Mouse (Mus musculus): ENCODE data around the gene Mcam. TPM values are rescaled to one million over a fixed set of nuclear protein-coding genes. Genes with fewer than 3 reads are reported as not detected.

Gene Mcam
- total RNA-seq (2023), result 1.5 TPM

DNA sequence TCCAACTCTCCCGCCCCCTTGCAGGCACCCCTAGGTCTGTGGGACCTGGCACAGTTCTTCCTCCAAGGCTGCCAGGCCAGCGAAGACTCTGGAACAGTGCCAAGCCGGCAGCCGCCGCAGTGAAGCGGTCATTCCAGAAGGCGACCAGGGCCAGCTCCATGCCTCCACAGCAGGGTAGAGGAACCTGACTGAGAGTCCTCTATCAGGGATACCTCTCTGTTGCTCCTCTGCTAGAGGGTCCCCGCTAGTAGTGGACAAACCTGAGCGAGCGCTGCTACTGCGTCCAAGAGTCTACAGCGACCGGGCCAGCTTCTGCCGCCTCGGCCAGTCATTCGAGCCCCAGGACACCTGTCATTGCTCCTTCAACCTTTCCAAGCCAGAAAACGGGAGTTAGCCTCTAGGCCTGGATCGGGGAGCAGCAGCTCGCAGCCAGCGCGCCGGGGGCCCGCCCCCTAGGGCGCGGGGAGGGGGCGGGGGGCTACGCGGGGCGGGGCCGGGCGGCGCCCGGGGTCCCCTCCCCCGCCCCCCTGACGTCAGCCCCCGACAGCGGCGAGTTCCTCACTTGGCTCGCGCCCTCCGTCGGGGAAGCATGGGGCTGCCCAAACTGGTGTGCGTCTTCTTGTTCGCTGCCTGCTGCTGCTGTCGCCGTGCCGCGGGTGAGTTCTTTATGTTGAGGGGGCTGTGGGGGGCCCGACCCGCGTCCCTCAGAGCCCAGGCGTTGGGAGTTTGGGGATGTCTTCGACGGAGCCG lies at the start of gene Mcam:
Gene Mcam (plus strand): TSS at position 369 of the 750 bp plus-strand sequence.

DNA sequence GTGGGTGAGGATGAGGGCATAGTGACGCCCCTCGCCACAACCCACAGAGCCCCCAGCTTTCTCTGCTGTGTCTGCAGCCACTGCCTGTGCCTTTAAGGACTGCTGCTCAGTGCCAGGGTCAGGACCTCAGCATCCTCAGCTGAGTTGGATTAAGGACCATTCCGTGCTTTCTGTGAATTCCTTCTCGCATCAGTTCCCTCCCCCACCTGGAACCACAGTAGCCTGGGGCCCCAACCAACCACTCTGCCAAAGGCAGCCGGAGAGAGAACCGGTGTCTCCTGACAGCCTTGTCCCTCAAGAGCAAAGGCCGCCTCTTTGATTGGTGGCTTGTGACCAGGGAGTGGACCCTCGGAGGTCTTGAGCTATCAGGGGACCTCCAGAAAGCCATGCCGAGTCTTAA lies 32.8 kb upstream of the Mcam start, which contains the start of gene Mfrp:
Gene Mfrp (plus strand): TSS at position 240 of the 400 bp plus-strand sequence.

DNA sequence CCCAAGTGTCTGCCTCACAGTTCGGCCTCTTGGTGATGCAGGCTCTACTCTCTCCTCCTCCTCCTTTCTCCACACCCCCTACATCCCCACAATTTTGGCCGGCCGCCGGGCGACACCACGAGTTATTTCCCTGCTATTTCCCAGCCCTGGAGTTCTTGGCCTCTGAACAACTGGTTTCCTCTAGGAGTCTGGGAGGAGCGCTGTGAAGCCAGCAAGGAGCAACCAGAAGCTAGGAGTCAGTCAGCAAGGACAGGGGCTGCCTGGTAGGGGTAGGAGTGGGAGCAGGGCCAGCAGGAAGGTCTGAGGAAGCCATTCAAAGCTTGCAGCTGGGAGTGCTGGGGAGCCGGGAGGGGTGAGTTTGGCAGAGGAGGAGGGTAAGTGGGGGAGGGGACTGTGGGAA lies 27.2 kb upstream of the Mcam start, which contains the start of gene C1qtnf5:
Gene C1qtnf5 (plus strand): TSS at position 136 of the 400 bp plus-strand sequence.

DNA sequence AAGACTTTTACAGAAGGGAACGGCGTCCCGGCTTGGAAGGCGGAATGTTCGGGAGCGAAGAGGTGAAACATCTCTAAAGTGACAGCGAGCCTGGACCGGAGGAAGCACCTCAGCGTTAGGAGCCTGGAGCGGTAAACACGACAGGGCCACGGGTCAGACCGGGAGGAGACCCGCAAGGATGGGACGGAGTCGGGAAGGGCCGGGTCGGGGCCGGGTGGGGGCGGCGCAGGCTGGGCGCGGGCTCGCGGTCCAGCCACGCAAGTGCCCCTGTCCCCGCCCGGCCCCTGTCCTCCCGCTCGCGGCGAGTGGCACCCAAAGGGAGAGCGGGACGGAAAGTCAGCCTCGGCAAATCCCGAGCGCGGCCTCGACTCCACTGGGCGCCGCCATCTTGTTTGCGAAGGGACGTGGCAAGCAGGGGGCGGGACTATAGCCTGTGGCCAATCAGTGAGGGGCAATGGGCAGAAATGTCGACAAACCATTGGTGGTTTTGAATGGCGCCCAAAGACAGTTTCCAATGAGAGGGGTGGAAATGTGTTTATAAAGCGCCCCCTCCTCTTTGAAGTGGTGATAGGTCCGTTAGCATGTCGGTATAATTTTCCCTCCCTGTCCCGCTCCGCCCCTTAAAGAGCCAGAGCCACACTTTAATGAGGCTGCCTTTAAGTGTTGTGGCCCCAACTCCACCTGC lies 21.0 kb upstream of the Mcam start, which contains the start of the genes Gm49380 and Rnf26:
Gene Gm49380 (minus strand): TSS at position 396 of the 685 bp plus-strand sequence.
Gene Rnf26 (minus strand): TSS at position 413 of the 685 bp plus-strand sequence.

Other genes starting within 250 kb of the Mcam start
- gene Thy1, start 91.1 kb upstream of the Mcam start, total RNA-seq (2023), result 993 TPM
- 41.6 TPM for gene Usp2, start 67.4 kb upstream of the Mcam start, total RNA-seq (2023)
- 0.34 TPM for gene Mfrp, start 32.7 kb upstream of the Mcam start, total RNA-seq (2023)
- gene C1qtnf5, start 27.2 kb upstream of the Mcam start, total RNA-seq (2023), result not detected
- gene Gm49380, start 21.0 kb upstream of the Mcam start, total RNA-seq (2023), result 0.21 TPM
- gene Rnf26, start 21.0 kb upstream of the Mcam start, total RNA-seq (2023), result 20.6 TPM
- 154 TPM for gene Cbl, start 99.6 kb downstream of the Mcam start, total RNA-seq (2023)
- not detected for gene Ccdc153, start 106.2 kb downstream of the Mcam start, total RNA-seq (2023)
- gene Pdzd3, start 117.0 kb downstream of the Mcam start, total RNA-seq (2023), result not detected
- 5.8 TPM for gene Nlrx1, start 134.1 kb downstream of the Mcam start, total RNA-seq (2023)
- gene Abcg4, start 154.1 kb downstream of the Mcam start, total RNA-seq (2023), result 0.24 TPM
- gene Hinfp, start 171.2 kb downstream of the Mcam start, total RNA-seq (2023), result 55.6 TPM
- gene C2cd2l, start 185.8 kb downstream of the Mcam start, total RNA-seq (2023), result 22.2 TPM
- gene Dpagt1, start 191.6 kb downstream of the Mcam start, total RNA-seq (2023), result 8.9 TPM
- 36.3 TPM for gene H2afx, start 200.2 kb downstream of the Mcam start, total RNA-seq (2023)
- 13.8 TPM for gene Hmbs, start 209.8 kb downstream of the Mcam start, total RNA-seq (2023)
- gene Vps11, start 227.2 kb downstream of the Mcam start, total RNA-seq (2023), result 53.0 TPM
- gene Hyou1, start 245.0 kb downstream of the Mcam start, total RNA-seq (2023), result 55.7 TPM